Mouse (Mus musculus) adrenal gland, postnatal 14 days (tissue): ENCODE data around the gene Gbp8. TPM values are rescaled to one million over a fixed set of nuclear protein-coding genes. Genes with fewer than 3 reads are reported as not detected.
"Not testable (repeated sequence)": the region's sequence is repeated elsewhere in the genome, so short reads cannot be mapped to it uniquely, and the experiment has no call there.

Experiments used
- DNase-seq: peaks from one replicate; pipeline ENCODE4 v3.0.0; 2021; ENCODE audit warnings: mixed read lengths
- long read RNA-seq, 2 experiments: library from polyadenylated mRNA; stranded (forward); transcript quantifications; one replicate each; pipeline ENCODE4 v2.0.0; 2021
- total RNA-seq: library from RNA; stranded (reverse); gene quantifications from 2 replicates; pipeline ENCODE4 v1.2.3, GENCODE M21; 2021

The Gbp8 gene
- total RNA-seq: 0.74 and 2.5 TPM in 2 replicates
- long read RNA-seq, experiment 1, partial matches to known transcripts: 0 of 2 reads
- long read RNA-seq, experiment 1, other reads (novel, unspliced or antisense): 2 of 2 reads
- long read RNA-seq, experiment 2, partial matches to known transcripts: 0 of 2 reads
- long read RNA-seq, experiment 2, other reads (novel, unspliced or antisense): 2 of 2 reads

DNA sequence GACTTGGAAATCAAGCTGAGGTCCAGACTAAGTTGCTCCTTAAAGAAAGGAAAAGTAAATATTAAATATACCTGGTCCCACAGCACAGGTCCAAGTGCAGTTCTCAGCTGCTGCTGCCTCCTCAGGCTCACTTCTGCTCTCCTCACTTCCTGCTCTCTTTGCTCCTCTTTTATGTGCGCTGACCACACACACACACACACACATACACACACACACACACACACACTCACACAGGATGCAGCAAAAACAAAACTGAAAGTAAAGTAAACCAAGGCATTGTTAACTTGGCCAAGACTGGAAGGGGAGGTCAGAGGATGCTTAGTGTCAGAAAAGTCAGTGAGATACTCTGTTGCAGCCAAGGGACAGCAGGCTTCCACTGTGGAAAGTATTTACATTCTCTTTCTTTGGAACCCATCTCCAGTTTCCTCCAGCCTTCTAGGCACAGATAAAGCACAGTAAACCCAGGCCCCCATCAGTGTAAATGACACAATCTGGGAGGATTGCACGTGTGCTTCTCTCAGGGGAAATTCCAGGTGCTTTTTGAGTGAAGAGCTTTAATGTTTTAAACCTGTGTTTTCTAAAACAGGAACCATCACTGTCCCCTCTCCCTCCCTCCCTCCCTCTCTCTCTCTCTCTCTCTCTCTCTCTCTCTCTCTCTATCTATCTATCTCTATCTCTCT lies at the start of gene Gbp8, which contains the start of the genes Gbp9 and Gbp4:
Gene Gbp8, minus strand, starts transcription at position 132 of the 680 bp plus-strand sequence.
Gene Gbp9, minus strand, starts transcription at position 131 of the 680 bp plus-strand sequence.
Gene Gbp4, minus strand, starts transcription at position 178 of the 680 bp plus-strand sequence.
- DNase-seq: peak; percentile 17

- DNase-seq: no peak
Observed at GRCm38 (mm10) chr5:105181446-105181845, 42.1 kb upstream of the Gbp8 start.

- DNase-seq: no peak
Observed at GRCm38 (mm10) chr5:105156582-105156981, 17.2 kb upstream of the Gbp8 start.

GRCm38 (mm10) chr5:105154049-105154448 lies 14.7 kb upstream of the Gbp8 start:
- no peak for DNase-seq

DNA sequence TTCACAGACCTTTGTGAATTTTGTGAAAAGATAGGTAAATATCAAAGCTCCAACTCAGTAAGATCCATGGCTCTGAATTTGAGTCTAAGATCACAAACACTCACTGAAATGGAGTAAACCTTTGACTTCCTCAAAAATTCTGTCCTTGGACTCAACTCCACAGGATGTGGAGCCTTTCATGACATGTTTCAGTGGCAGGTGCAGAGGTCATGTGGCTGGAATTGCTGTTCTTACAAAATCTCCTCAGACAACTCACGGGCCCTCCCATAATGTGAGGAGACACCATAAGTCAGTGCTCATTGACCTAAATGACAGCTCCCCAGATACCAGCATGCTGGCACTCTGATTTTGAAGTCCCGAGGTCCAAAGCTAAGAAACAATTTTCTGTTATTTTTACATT lies 8.7 kb upstream of the Gbp8 start:
- DNase-seq: not testable (repeated sequence)

- no peak for DNase-seq
Observed at GRCm38 (mm10) chr5:105146447-105146846, 7.1 kb upstream of the Gbp8 start.

DNA sequence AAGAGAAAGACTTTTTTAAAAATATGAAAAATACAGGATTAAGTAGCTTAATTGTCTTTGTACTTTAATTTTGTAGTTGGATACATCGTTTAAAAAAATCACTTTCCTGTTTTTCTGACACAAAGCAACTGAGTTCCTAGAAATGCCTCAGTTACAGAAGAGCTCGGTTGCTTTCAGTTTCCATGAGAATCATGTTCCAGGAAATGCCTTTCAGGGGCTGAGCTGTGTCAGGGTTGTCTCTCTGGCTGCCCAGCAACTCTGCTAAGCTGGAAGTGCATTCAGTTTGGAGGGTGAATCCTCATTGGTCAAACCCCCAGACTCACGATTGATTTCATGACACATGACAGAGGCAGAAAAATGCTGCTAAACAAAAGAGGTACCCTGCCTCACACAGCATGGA lies 6.4 kb upstream of the Gbp8 start:
- not testable (repeated sequence) for DNase-seq

DNA sequence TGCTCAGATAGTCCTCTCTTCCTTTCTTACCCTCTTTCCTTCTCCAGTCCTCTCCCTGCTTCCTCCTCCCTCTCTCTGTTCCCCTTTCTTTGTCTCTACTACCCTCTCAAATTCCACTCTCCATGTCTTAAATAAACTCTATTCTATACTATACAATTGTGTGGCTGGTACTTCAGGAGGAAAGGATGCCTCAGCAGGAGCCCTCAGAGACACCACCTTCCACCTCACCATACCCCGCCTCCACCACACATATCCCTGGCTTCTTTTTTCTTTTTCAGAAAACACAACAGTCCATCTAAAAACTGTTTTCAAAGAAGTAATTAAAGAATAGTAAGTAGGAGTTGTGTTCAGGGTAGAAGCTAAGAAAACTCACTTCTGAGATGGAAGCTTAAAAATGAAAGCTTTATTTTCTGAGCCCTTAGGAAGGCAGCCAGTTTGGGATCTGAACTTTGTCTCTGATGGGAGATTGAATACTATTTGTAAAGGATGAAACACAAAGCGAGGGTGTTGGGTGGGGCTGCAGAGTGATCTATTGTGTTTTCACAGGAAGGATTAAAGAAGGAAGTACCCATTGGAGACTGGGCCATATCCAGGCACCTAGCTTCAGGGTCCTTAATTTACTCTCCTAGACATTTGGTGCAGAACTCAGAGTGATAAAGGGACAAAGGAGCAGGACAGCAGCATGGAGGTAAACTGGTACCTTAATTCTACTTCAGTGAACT lies 910 bp upstream of the Gbp8 start:
- DNase-seq: not testable (repeated sequence)

DNA sequence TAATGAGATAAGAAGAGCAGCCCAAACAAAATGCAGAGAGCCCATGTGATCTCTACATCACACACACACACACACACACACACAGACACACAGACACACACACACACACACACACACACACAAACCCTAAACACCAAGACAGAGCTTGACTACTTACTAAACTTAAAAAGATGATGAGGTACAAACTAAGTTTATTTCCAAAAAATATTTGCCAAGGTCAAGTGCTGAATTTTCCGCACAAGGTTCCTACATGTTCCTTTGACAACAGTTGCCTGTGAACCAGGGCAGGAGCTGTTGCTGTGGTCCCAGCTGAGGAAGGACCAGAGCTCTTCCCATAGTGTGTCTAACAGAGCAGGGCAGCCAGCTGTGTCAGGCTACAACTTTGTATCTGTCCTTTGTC lies 434 bp downstream of the Gbp8 start:
- DNase-seq: no peak

GRCm38 (mm10) chr5:105136706-105137304 lies 2.5 kb downstream of the Gbp8 start:
- not testable (repeated sequence) for DNase-seq

DNA sequence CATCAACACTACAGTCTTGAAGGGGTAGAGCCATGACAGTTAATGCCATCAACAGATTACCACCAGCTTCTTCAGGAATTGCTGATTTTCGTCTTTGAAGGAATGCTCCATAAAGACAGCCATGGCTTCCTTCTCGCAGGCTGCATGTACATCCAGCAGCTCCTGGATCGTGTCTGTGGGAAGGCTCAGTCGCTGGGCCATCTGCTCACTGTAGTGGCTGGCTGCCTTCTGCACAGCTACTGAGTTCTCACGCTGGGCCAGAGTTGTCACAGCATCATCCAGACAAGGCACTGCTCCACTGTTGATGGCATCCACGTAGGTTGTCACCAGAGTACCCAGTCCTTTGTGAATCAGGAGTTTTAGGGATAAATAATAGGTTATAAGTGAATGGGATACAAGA lies 17.6 kb downstream of the Gbp8 start:
- DNase-seq: not testable (repeated sequence)

- no peak for DNase-seq
Observed at GRCm38 (mm10) chr5:105115740-105116139, 23.6 kb downstream of the Gbp8 start.

DNA sequence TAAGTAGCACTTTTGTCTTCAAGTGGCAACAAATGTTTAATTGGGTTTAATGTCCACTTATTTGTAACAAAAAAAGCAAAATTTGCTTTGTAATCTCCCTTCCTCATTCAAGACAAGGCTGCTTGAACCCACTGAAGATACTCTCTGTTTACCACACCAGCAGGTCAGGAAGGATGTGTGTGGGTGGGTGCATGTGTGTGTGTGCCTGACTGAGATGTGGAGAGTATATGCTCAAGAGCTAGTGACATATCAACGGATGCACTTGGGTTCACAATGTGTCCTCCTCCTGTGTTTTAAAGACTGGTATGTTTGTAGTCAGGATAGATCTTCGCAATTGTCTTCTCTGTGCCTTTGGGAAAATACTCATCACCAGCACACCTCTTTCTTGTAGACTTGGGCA lies 24.6 kb downstream of the Gbp8 start:
- no peak for DNase-seq

DNA sequence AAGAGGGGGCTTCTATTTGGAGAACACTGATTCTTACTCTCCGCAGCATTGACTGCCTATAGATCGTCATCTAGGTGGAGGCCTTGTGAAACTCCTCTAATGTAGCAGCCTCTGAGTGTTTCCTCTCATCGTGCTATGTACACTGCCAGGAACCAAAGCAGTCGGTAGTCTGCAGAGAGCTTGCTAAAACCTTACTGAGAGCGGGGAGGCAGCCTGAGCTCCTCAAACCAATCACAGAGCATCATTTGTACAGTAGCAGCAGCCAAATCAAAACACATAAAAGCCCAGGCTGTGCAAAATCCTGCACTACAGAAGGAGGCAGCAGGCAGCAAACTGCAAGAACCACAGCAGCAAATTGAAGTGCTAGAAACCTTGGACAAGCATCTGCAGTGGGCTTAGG lies 25.7 kb downstream of the Gbp8 start:
- DNase-seq: no peak

DNA sequence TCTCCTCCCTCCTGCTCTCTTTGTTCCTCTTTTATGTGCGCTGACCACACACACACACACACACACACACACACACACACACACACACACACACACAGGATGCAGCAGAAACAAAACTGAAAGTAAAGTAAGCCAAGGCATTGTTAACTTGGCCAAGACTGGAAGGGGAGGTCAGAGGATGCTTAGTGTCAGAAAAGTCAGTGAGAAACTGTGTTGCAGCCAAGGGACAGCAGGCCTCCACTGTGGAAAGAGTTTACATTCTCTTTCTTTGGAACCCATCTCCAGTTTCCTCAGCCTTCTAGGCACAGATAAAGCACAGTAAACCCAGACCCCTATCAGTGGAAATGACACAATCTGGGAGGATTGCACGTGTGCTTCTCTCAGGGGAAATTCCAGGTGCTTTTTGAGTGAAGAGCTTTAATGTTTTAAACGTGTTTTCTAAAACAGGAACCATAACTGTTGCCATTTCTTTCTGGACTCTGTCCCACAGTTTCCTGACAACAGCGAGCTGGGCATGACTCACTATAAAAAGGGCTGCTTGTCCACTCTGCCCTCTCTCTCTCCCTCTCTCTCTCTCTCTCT lies 29.0 kb downstream of the Gbp8 start:
- peak; percentile 69 for DNase-seq

DNA sequence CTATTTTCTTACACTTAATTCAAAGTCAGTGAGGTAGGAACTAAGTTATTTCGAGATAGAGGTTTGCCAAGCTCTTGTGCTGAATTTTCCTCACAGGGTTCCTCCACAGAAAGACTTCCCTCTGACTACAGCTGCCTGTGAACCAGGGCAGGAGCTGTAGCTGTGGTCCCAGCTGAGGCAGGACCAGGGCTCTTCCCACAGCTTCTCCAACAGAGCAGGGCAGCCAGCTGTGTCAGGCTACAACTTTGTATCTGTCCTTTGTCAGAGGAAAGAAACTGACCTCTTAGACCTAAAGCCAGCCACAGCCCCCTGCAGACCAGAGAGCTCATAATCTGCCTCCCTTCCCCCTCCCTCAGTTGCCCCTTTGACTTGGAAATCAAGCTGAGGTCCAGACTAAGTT lies 29.6 kb downstream of the Gbp8 start:
- peak; percentile 8 for DNase-seq

- not testable (repeated sequence) for DNase-seq
Observed at GRCm38 (mm10) chr5:105105689-105106088, 33.7 kb downstream of the Gbp8 start.

DNA sequence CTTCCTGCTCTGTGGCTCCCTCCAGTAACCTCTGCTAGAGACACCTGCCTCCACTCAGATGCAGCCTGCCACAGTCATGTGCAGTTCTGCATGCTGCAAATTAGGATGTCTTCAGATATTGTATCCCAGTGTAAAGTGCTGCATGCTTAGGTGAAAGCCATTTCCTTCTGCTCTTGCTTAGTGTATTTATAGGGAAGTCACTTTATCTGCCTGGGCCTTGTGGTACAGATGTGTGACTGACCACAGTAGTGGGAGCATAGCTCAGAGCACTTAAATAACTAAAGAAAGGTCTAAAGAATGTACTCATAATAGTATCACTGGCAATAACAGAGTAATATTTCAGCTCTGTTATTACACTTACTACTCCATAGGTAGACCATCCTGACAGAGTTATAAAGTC lies 57.4 kb downstream of the Gbp8 start:
- no peak for DNase-seq

GRCm38 (mm10) chr5:105068356-105068755 lies 71.0 kb downstream of the Gbp8 start:
- DNase-seq: not testable (repeated sequence)

- DNase-seq: not testable (repeated sequence)
Observed at GRCm38 (mm10) chr5:105064443-105064842, 74.9 kb downstream of the Gbp8 start.

GRCm38 (mm10) chr5:105063321-105063720 lies 76.0 kb downstream of the Gbp8 start:
- no peak for DNase-seq

DNA sequence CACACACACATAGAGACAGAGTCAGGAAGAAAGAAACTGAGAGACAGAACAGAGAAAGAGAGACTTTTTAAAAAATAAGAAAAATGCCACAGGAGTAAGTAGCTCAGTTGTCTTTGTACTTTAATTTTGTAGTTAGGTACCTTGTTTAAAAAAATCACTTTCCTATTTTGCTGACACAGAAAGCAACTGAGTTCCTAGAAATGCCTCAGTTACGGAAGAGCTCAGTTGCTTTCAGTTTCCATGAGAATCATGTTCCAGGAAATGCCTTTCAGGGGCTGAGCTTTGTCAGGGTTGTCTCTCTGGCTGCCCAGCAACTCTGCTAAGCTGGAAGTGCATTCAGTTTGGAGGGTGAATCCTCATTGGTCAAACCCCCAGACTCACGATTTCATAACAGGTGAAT lies 76.9 kb downstream of the Gbp8 start:
- not testable (repeated sequence) for DNase-seq
